Mouse (Mus musculus): ENCODE data around the gene Vdac1.

DNA sequence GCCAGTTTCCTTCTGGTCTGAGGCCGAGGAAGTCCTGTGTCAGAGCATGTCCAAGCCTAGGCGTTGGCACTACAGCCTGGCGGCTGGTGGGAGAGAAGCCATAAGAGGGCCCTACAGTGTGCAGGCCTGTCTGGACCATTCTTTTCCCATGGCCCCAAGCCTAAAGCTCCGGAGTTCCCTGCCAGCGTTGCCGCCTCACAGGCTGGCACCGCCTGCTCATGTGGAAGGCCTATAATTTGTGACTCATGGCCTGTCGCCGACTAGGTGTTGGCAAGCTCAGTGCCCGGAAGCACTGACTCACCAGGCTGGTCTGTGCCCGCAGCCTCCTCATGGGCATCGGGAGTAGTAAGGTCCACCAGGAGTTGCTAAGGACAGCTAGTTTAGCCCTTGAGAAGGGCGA lies 27.0 kb upstream of the Vdac1 start:
- no peak for TF ChIP-seq CTCF (IDR thresholded peaks at IDR 0.05; ENCODE audit: insufficient read depth, low read depth, low read length)
- TF ChIP-seq POLR2A (IDR thresholded peaks at IDR 0.05; ENCODE audit: insufficient read depth, low read depth, low read length), result no peak
